Comparison of ENCODE assay signal across 9 mouse cellular contexts in genomic region chr2:11530101-11530500, GRCm38 (mm10). TPM values are rescaled to one million over a fixed set of nuclear protein-coding genes. Genes with fewer than 3 reads are reported as not detected.
DNase-seq lines count a peak whose midpoint lies in the region; ATAC-seq and TF ChIP-seq lines count a peak whose summit lies in the region.
"Had no signal": no experiment of that assay in that cellular context is flagged by ENCODE, and none has a peak within 500 bp of the region (broad histone marks: within the 10 kb centered on the region; RNA-seq: fewer than 3 reads in every experiment).

No protein-coding gene starts in this region.

- no peak overlapping the region for H3K4me3 ChIP-seq in cerebellum, adult 2 months (replicated peaks; ENCODE audit: insufficient read depth, low read depth, low read length)
- no peak overlapping the region for H3K4me3 ChIP-seq in limb, embryonic 15.5 days
- no peak overlapping the region for H3K4me3 ChIP-seq in forebrain, embryonic 16.5 days (replicated peaks; ENCODE audit: low read length)

- 0 out of 2 replicates have a peak, but pooled peaks have one; percentile 35 for ATAC-seq in limb, embryonic 15.5 days (ENCODE audit: insufficient number of reproducible peaks, low FRiP score, low TSS enrichment, low read depth)
- no peak for ATAC-seq in erythroblast, adult 5-6 weeks (replicated peaks; ENCODE audit: low FRiP score, poor library complexity, severe bottlenecking)
- ATAC-seq in monocyte, adult 5-6 weeks (replicated peaks; ENCODE audit: insufficient number of reproducible peaks, low FRiP score, low TSS enrichment, poor library complexity, severe bottlenecking): no peak
- no peak for ATAC-seq in forebrain, embryonic 16.5 days

- H3K4me1 ChIP-seq in cerebellum, adult 2 months (ENCODE audit: control insufficient read depth, insufficient read depth, low read length): no peaks in the 10 kb centered on the region; the same call in 1 of the 2 replicates
- 0 out of 2 replicates have a peak, but pooled peaks cover 6% of the 10 kb centered on the region for H3K4me1 ChIP-seq in limb, embryonic 15.5 days
- no peaks in the 10 kb centered on the region; the same call in 1 of the 2 replicates for H3K4me1 ChIP-seq in forebrain, embryonic 16.5 days (replicated peaks; ENCODE audit: control insufficient read depth, insufficient read depth, low read length)

- no peaks in the 10 kb centered on the region for H3K36me3 ChIP-seq in limb, embryonic 15.5 days
- no peaks in the 10 kb centered on the region for H3K36me3 ChIP-seq in forebrain, embryonic 16.5 days (ENCODE audit: control insufficient read depth, insufficient read depth)

- no peak for TF ChIP-seq CTCF in cerebellum, adult 2 months (IDR thresholded peaks at IDR 0.05; ENCODE audit: borderline replicate concordance, insufficient read depth, low read depth, low read length)

- peak; percentile 10 to 20 for DNase-seq in cerebellum, adult 2 months
- DNase-seq in cerebellum, postnatal 36 days: no peak
- peak; percentile 74 for DNase-seq in 3134 (ENCODE audit: extremely low read depth, insufficient read length, low spot score)
- DNase-seq in frontal cortex, postnatal 10 days (ENCODE audit: low spot score in 2 of 2): peak; percentile 14 to 43

- H3K4me2 ChIP-seq in limb, embryonic 15.5 days: no peak overlapping the region
- H3K4me2 ChIP-seq in forebrain, embryonic 16.5 days (ENCODE audit: low read length): no peak overlapping the region

- H3K9me3 ChIP-seq in limb, embryonic 15.5 days: no peaks in the 10 kb centered on the region
- no peaks in the 10 kb centered on the region for H3K9me3 ChIP-seq in forebrain, embryonic 16.5 days (ENCODE audit: control insufficient read depth, low read length)

- WGBS in cerebellum, adult 2 months: 22% methylated on average over 6 of the region's 6 CpGs
- 58% methylated on average over 6 of the region's 6 CpGs for WGBS in limb, embryonic 15.5 days
- WGBS in forebrain, embryonic 16.5 days: 76% methylated on average over 6 of the region's 6 CpGs

- no peak overlapping the region for H3K9ac ChIP-seq in limb, embryonic 15.5 days
- no peak overlapping the region for H3K9ac ChIP-seq in forebrain, embryonic 16.5 days (replicated peaks; ENCODE audit: low read depth, low read length)
- H3K9ac ChIP-seq: liver, embryonic 14.5 days had no signal

- no peak for TF ChIP-seq POLR2A in cerebellum, adult 2 months (IDR thresholded peaks at IDR 0.05; ENCODE audit: borderline replicate concordance, insufficient read depth, low read length)

- H3K27ac ChIP-seq in cerebellum, adult 2 months (ENCODE audit: insufficient read depth, low read length): no peak overlapping the region
- H3K27ac ChIP-seq in limb, embryonic 15.5 days: no peak overlapping the region
- H3K27ac ChIP-seq in forebrain, embryonic 16.5 days (ENCODE audit: low read length): no peak overlapping the region
- H3K27ac ChIP-seq: liver, embryonic 14.5 days had no signal

- H3K27me3 ChIP-seq in cerebellum, adult 2 months (ENCODE audit: control insufficient read depth, insufficient read depth, low read length): no peaks in the 10 kb centered on the region; the same call in 1 of the 2 replicates
- H3K27me3 ChIP-seq in limb, embryonic 15.5 days: no peaks in the 10 kb centered on the region
- no peaks in the 10 kb centered on the region for H3K27me3 ChIP-seq in forebrain, embryonic 16.5 days (replicated peaks; ENCODE audit: control insufficient read depth, insufficient read depth, low read length)

RNA-seq across cellular contexts. Expression of gene Pfkfb3, which starts 23.8 kb away (rescaled TPM):
- polyA plus RNA-seq in cerebellum, adult 2 months (2012; rRNA removed): 33.8 and 38.2 TPM in 2 replicates
- polyA plus RNA-seq in limb, embryonic 15.5 days (2015; fragmentation: Nextera tagmentation; extraction: Ambion mirVana): 16.8 and 18.8 TPM in 2 replicates
- 11.5 and 27.3 TPM in 2 replicates for total RNA-seq in erythroblast, adult 5-6 weeks (2015; ENCODE audit: low replicate concordance)
- 5.0 and 11.5 TPM in 2 replicates for total RNA-seq in erythroblast, adult 5-6 weeks (2017; ENCODE audit: low replicate concordance)
- 32.5 to 53.2 TPM (median 36.8 TPM) in 3 replicates for total RNA-seq in monocyte, adult 5-6 weeks (2017)
- 41.1 and 43.8 TPM in 2 replicates for polyA plus RNA-seq in forebrain, embryonic 16.5 days (2015; fragmentation: Nextera tagmentation; extraction: Ambion mirVana)

Comparison
In these comparisons a context has a peak if more than half of its experiments do, and no peak if none do; other contexts are left out.
1. DNase-seq: peak in cerebellum, adult 2 months (2 of 2), 3134 (single experiment) and frontal cortex, postnatal 10 days (2 of 2); none in cerebellum, postnatal 36 days (0 of 2).